Mouse (Mus musculus) kidney, postnatal 0 days (tissue): ENCODE measurements around the gene Slc40a1. TPM values are rescaled to one million over a fixed set of nuclear protein-coding genes. Genes with fewer than 3 reads are reported as not detected.
A peak's percentile ranks its signal among the peaks of the same experiment; 100 is the strongest.

Experiments used
- ATAC-seq: fragments of 200-750 bp; cut with Nextera tagmentation; replicated peaks from 2 replicates; pipeline ENCODE4 v1.8.0; 2017; ENCODE audit warnings: low read depth, moderate number of reproducible peaks, moderate TSS enrichment, moderate library complexity; ENCODE audit not compliant: low FRiP score
- DNase-seq: peaks from one replicate; pipeline ENCODE4 v3.0.0-alpha.2; 2016; ENCODE audit warnings: low spot score
- H3K27ac ChIP-seq: fragments of 300-500 bp; sonication (generic); 2 replicates; pipeline ENCODE4 v1.5.1; 2014; ENCODE audit warnings: mild to moderate bottlenecking
- H3K27me3 ChIP-seq: fragments of 300-500 bp; sonication (generic); 2 replicates; pipeline ENCODE4 v1.6.1; 2014; ENCODE audit warnings: low read length, mixed read lengths; ENCODE audit not compliant: insufficient read depth
- H3K36me3 ChIP-seq: fragments of 300-500 bp; sonication (generic); 2 replicates; pipeline ENCODE4 v1.6.1; 2014; ENCODE audit warnings: low read length, mixed read lengths; ENCODE audit not compliant: insufficient read depth
- H3K4me1 ChIP-seq: fragments of 300-500 bp; sonication (generic); replicated peaks from 2 replicates; pipeline ENCODE4 v1.6.1; 2014; ENCODE audit warnings: antibody characterized with exemption, low read length, mixed read lengths; ENCODE audit not compliant: insufficient read depth
- H3K4me2 ChIP-seq: fragments of 300-500 bp; sonication (generic); 2 replicates; pipeline ENCODE4 v1.6.1; 2014; ENCODE audit warnings: mild to moderate bottlenecking, low read length, moderate library complexity, mixed read lengths
- H3K4me3 ChIP-seq: fragments of 300-500 bp; sonication (generic); replicated peaks from 2 replicates; pipeline ENCODE4 v1.5.1; 2014; ENCODE audit warnings: low read depth, low read length
- H3K9ac ChIP-seq: fragments of 300-500 bp; sonication (generic); 2 replicates; pipeline ENCODE4 v1.6.1; 2014; ENCODE audit warnings: low read depth, low read length
- H3K9me3 ChIP-seq: fragments of 300-500 bp; sonication (generic); replicated peaks from 2 replicates; pipeline ENCODE4 v1.6.1; 2016; ENCODE audit warnings: low read length, inconsistent platforms, mixed read lengths
- CTCF ChIP-seq: IDR thresholded peaks from 2 replicates; pipeline ENCODE4 v1.5.1; 2016; ENCODE audit warnings: antibody characterized with exemption, low read depth, mild to moderate bottlenecking, moderate library complexity
- WGBS: fragments of 180-500 bp; shearing (Covaris S2); extraction: QIAGEN DNeasy Blood & Tissue Kit; methylation state at CpG from one replicate; pipeline ENCODE4 v1.1.7; 2014; 5-methylcytosine and 5-hydroxymethylcytosine counted together
- polyA plus RNA-seq: library from polyadenylated mRNA; unstranded; fragments of >200 nt; fragmentation: Nextera tagmentation; extraction: Ambion mirVana; gene quantifications from 2 replicates; pipeline ENCODE4 v1.2.1, GENCODE M21; 2015

Slc40a1 gene
- polyA plus RNA-seq, 1 experiment from 2014 or later: 119 TPM

DNA sequence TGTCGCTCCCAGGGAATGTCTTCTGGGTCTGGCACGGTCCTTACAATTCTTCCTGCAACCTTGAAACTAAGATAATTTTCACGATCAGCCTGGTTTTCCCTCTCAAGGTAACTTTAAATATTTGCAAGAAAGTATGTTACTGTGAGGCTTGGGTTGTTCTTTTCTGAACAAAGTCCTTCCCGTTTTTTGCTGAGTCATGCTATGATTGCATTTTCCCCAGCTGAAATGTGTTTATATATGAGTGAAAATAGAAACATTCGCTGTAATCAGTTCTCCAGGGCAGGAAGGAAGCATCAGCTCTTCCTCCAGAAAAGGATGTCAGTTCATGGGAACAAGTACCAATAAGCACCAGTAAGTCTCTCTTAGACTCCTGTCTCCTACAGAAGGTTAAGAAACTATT lies 66.0 kb downstream of the Slc40a1 start:
- Histone ChIP-seq H3K4me2 (no peak overlapping the region), H3K36me3 (no peaks in the 10 kb centered on the region), H3K4me1 (peaks cover 2% of the 10 kb centered on the region; the same call in 1 of the 2 replicates), H3K9me3 (no peaks in the 10 kb centered on the region), H3K9ac (no peak overlapping the region), H3K4me3 (no peak overlapping the region), H3K27me3 (no peaks in the 10 kb centered on the region), H3K27ac (no peak overlapping the region)
- no peak for ATAC-seq
- WGBS: 39% methylated on average over 5 of the region's 5 CpGs
- peak; percentile 54 for DNase-seq
- TF ChIP-seq CTCF: no peak

Other genes with a start within 250 kb of the Slc40a1 start
- 55.7 and 58.1 TPM in 2 replicates for gene Wdr75, start 131.4 kb downstream of the Slc40a1 start, polyA plus RNA-seq
- not detected in 2 replicates for gene Gm5269, start 36.2 kb downstream of the Slc40a1 start, polyA plus RNA-seq
- gene Dnah7b, start 139.8 kb upstream of the Slc40a1 start, polyA plus RNA-seq: 1.4 and 1.9 TPM in 2 replicates